Mouse (Mus musculus): ENCODE measurements at regions not wholly inside any gene's neighbourhood (a gene's known extent, or its start where the extent isn't known, plus 50 kb on each side); places are given as distances from the start of the nearest gene placed in this dataset.
"Not testable (repeated sequence)": the region's sequence is repeated elsewhere in the genome, so short reads cannot be mapped to it uniquely, and the experiment has no call there.

DNA sequence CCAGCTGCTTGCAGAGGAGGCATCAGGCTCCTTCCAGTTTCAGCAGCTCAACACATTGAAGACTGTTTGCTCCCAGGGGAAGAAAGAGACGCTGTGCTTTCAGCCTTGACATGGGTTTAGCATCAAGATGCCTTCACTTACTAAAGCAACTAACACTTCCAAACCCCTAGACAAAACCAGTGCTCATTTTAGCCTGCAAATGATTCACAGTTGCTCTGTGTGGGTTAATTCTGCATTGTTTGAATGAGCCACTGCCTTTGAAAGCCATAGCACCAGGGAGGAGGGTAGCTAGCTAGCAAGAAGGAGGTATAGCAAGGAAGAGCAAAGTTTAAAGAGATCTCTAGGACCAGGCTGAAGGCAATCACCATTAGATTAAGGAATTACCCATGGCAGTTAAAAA is 186.1 kb upstream of the Hs6st1 start:
- peaks cover 77% of the 10 kb centered on the region for H3K4me1 ChIP-seq (replicated peaks; ENCODE audit: low read depth, low read length)
- H3K4me3 ChIP-seq (replicated peaks; ENCODE audit: low read length), result no peak overlapping the region
- TF ChIP-seq CTCF (conservative IDR thresholded peaks at IDR 0.05; ENCODE audit: low read length) (no peak), POU5F1 (IDR thresholded peaks at IDR 0.05; ENCODE audit: borderline replicate concordance, low read length) (no peak), NANOG (IDR thresholded peaks at IDR 0.05; ENCODE audit: borderline replicate concordance, low read length) (no peak)
- no peaks in the 10 kb centered on the region for H3K27me3 ChIP-seq (ENCODE audit: insufficient read depth, low read length)
- no peaks in the 10 kb centered on the region for H3K9me3 ChIP-seq (ENCODE audit: low read length)
- no peaks in the 10 kb centered on the region for H3K36me3 ChIP-seq (ENCODE audit: insufficient read depth, low read length)

DNA sequence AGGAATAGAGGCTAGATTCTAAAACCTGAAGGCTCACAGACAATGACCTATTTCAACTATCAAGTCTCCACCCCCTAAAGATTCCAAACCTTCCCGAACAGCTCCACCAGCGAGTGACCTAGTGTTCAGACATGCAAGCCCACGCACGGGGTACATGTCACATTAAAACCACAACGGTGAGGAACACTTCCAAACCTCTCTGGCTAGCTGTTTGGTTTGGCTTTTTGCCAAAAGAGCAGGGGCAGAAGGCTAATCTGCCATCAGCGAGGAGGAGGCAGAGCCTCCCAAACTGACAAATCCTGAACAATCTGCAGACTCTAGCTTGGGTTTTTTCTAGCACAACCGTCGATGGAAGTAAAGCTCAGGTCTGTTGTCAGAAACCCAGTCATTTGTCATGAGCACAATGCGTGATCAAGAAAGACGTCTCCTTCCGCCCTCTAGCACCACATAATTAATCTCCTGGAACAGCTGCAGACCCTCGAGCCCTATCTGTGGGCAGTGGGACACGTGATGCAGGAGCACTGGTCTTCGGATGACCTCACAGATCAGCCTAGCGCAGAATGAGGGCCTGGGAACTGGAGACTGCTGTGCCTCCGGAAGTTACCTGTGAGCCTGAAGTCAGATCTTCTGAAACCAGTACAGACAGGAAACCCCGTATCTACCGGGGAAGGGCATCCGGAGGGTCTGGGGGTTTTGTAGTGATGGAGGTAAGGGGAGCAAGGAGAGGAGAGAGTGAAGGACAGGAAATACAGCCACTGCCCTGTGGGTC is 178.3 kb upstream of the Hs6st1 start:
- peaks cover 31% of the 10 kb centered on the region for H3K9me3 ChIP-seq (ENCODE audit: low read length)
- TF ChIP-seq NANOG (IDR thresholded peaks at IDR 0.05; ENCODE audit: borderline replicate concordance, low read length) (no peak), POU5F1 (IDR thresholded peaks at IDR 0.05; ENCODE audit: borderline replicate concordance, low read length) (no peak), CTCF (conservative IDR thresholded peaks at IDR 0.05; ENCODE audit: low read length) (no peak)
- no peaks in the 10 kb centered on the region for H3K36me3 ChIP-seq (ENCODE audit: insufficient read depth, low read length)
- peaks cover 21% of the 10 kb centered on the region for H3K27me3 ChIP-seq (ENCODE audit: insufficient read depth, low read length)
- peaks cover 19% of the 10 kb centered on the region for H3K4me1 ChIP-seq (replicated peaks; ENCODE audit: low read depth, low read length)
- H3K4me3 ChIP-seq (replicated peaks; ENCODE audit: low read length), result no peak overlapping the region

DNA sequence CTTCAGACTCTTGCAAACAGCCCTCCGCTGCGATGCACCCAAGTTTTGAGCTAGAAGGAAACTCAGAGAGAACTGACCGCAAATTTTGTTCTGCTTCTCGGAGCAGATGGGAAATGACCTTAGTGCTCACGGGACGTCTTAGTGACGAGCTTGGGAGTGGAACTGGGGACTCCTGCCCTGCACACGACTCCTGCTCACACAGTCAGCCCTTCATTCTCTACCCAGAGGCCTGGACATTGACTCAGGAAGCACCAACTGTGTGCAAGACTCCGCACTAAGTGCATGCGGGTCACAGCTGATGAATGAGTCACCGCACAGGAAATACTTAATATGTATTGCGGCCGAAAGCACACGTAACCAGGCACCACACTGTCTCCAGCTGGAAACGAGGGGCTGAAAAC is 177.7 kb upstream of the Hs6st1 start:
- Histone ChIP-seq H3K4me1 (replicated peaks; ENCODE audit: low read depth, low read length) (peaks cover 14% of the 10 kb centered on the region), H3K27me3 (ENCODE audit: insufficient read depth, low read length) (peaks cover 21% of the 10 kb centered on the region), H3K9me3 (ENCODE audit: low read length) (peaks cover 37% of the 10 kb centered on the region), H3K36me3 (ENCODE audit: insufficient read depth, low read length) (no peaks in the 10 kb centered on the region), H3K4me3 (replicated peaks; ENCODE audit: low read length) (no peak overlapping the region)
- TF ChIP-seq NANOG (IDR thresholded peaks at IDR 0.05; ENCODE audit: borderline replicate concordance, low read length), result no peak
- TF ChIP-seq POU5F1 (IDR thresholded peaks at IDR 0.05; ENCODE audit: borderline replicate concordance, low read length), result no peak
- no peak for TF ChIP-seq CTCF (conservative IDR thresholded peaks at IDR 0.05; ENCODE audit: low read length)

DNA sequence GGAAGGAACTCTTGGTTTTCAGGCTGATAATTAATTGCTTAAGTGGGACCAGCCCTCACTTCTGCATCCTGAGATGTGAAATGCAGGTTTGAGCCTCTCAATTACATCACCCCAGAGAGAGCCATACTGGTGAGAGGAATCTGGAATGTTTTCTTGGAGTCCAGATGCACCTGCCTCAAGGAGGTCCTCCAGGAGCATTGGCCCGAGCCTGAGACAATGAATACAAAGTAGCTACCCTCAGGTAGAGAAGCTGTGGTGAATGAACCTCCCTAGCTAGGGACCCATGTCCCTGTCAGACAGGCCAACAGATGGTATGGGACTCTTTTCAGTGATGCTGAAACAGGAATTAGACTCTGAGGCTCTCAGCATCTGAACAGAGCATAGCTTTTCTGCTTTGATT is 168.7 kb upstream of the Hs6st1 start:
- H3K4me1 ChIP-seq (replicated peaks; ENCODE audit: low read depth, low read length), result no peaks in the 10 kb centered on the region

DNA sequence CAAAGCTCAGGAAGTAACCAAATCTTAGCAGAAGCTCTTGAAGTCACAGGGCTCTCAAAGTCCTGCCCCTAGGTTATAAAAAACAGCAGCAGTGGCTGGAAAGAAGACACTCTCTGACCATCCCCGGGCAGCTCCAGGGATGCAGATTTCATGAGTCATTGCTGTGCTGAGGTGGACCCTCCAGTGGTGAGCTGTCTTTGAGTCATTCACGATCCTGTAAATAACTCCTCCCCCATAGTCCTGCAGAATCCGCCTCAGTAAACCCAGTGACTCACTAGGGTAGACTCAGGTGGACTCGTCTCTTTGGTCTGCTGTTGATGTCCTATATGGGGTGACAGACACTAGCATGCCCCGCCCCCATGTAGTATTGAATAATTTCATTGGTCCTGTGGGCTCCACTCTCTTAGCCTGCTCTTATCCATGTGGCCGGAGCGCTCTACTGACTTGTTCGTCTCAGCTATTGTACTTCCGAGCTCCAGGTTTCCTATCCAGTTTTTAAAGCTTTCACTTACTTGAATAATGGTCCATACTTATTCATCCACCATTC is 164.1 kb upstream of the Hs6st1 start:
- Histone ChIP-seq H3K4me3 (replicated peaks; ENCODE audit: low read length) (no peak overlapping the region), H3K36me3 (ENCODE audit: insufficient read depth, low read length) (no peaks in the 10 kb centered on the region), H3K4me1 (replicated peaks; ENCODE audit: low read depth, low read length) (no peaks in the 10 kb centered on the region; the same call in 1 of the 2 replicates), H3K9me3 (ENCODE audit: low read length) (peaks cover 12% of the 10 kb centered on the region), H3K27me3 (ENCODE audit: insufficient read depth, low read length) (0 out of 2 replicates have a peak, but pooled peaks cover 3% of the 10 kb centered on the region)
- no peak for TF ChIP-seq CTCF (conservative IDR thresholded peaks at IDR 0.05; ENCODE audit: low read length)
- no peak for TF ChIP-seq NANOG (IDR thresholded peaks at IDR 0.05; ENCODE audit: borderline replicate concordance, low read length)
- no peak for TF ChIP-seq POU5F1 (IDR thresholded peaks at IDR 0.05; ENCODE audit: borderline replicate concordance, low read length)

More for the DNA sequence above, 168.7 kb upstream of the Hs6st1 start:
- H3K9me3 ChIP-seq (ENCODE audit: low read length), result peaks cover 20% of the 10 kb centered on the region
- H3K27me3 ChIP-seq (ENCODE audit: insufficient read depth, low read length), result 0 out of 2 replicates have a peak, but pooled peaks cover 3% of the 10 kb centered on the region
- no peak overlapping the region for H3K4me3 ChIP-seq (replicated peaks; ENCODE audit: low read length)
- no peaks in the 10 kb centered on the region for H3K36me3 ChIP-seq (ENCODE audit: insufficient read depth, low read length)
- TF ChIP-seq POU5F1 (IDR thresholded peaks at IDR 0.05; ENCODE audit: borderline replicate concordance, low read length) (no peak), NANOG (IDR thresholded peaks at IDR 0.05; ENCODE audit: borderline replicate concordance, low read length) (no peak), CTCF (conservative IDR thresholded peaks at IDR 0.05; ENCODE audit: low read length) (no peak)

DNA sequence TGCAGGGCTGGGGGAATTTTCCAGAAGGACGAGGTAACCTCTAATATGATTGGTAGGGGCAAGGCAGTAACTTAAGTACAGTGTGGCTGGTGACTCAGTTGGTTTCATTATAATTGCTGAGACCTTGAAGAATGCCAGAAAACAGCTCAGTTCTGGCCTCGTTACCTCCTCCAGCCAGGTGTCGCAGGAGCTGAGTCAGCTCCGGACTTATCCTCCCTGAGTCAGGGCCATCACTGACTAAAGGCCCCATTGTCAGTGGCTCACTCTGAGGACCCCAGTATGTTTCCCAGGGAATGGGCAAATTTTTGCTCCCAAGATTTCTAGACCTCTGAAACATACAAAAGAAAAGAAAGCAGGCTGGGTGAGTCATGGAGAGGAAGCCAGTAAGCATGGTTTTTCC is 154.6 kb upstream of the Hs6st1 start:
- TF ChIP-seq POU5F1 (IDR thresholded peaks at IDR 0.05; ENCODE audit: borderline replicate concordance, low read length) (no peak), NANOG (IDR thresholded peaks at IDR 0.05; ENCODE audit: borderline replicate concordance, low read length) (no peak), CTCF (conservative IDR thresholded peaks at IDR 0.05; ENCODE audit: low read length) (no peak)
- peaks cover 28% of the 10 kb centered on the region for H3K4me1 ChIP-seq (replicated peaks; ENCODE audit: low read depth, low read length)
- no peaks in the 10 kb centered on the region for H3K27me3 ChIP-seq (ENCODE audit: insufficient read depth, low read length)
- H3K4me3 ChIP-seq (replicated peaks; ENCODE audit: low read length), result no peak overlapping the region
- no peaks in the 10 kb centered on the region for H3K36me3 ChIP-seq (ENCODE audit: insufficient read depth, low read length)
- H3K9me3 ChIP-seq (ENCODE audit: low read length), result no peaks in the 10 kb centered on the region

DNA sequence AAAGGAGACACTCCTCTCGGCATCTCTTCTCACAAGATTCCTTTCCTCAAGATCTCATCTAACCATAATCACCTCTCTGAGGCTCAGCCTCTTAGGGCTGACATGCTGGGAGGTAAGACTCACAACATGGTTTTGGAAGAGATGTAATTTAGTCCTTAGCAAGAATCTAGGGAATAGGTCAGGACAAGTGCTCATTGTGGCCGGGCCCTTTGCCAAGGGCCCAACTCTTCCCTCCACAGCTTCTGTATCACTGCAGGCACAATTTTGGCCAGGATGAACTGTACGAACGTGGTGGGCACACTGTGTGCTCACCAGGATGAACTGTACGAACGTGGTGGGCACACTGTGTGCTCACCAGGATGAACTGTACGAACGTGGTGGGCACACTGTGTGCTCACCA is 154.0 kb upstream of the Hs6st1 start:
- not testable (repeated sequence) for H3K27me3 ChIP-seq (ENCODE audit: insufficient read depth, low read length); H3K4me3 ChIP-seq (replicated peaks; ENCODE audit: low read length); H3K9me3 ChIP-seq (ENCODE audit: low read length); H3K36me3 ChIP-seq (ENCODE audit: insufficient read depth, low read length)
- peaks cover 32% of the 10 kb centered on the region for H3K4me1 ChIP-seq (replicated peaks; ENCODE audit: low read depth, low read length)

DNA sequence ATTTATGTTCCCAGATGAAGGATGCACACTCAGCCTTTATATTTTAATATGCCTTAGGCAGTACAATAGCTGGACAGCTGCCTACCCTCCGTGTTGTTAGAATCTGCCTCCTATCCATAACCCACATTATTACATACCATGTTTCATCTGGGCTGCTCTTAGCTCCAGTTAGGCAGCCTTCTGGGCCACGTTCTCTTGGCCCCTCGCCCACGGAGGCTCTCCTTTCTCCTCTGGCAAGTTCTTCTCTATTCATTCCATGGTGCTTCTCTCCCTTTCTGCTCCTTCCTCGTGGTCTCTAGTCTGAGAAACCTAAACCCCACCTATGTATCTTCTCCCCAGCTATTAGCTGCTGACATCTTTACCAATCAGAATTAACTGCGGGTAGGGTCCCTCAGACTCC is 152.7 kb upstream of the Hs6st1 start:
- Histone ChIP-seq H3K36me3 (ENCODE audit: insufficient read depth, low read length) (no peaks in the 10 kb centered on the region), H3K27me3 (ENCODE audit: insufficient read depth, low read length) (no peaks in the 10 kb centered on the region), H3K4me1 (replicated peaks; ENCODE audit: low read depth, low read length) (peaks cover 26% of the 10 kb centered on the region), H3K4me3 (replicated peaks; ENCODE audit: low read length) (no peak overlapping the region), H3K9me3 (ENCODE audit: low read length) (no peaks in the 10 kb centered on the region)
- TF ChIP-seq CTCF (conservative IDR thresholded peaks at IDR 0.05; ENCODE audit: low read length) (no peak), NANOG (IDR thresholded peaks at IDR 0.05; ENCODE audit: borderline replicate concordance, low read length) (no peak), POU5F1 (IDR thresholded peaks at IDR 0.05; ENCODE audit: borderline replicate concordance, low read length) (no peak)

Measured in E14TG2a.4 (cell line).